Mouse (Mus musculus) limb, embryonic 11.5 days (tissue): ENCODE results near the gene Ppp3r2. TPM values are rescaled to one million over a fixed set of nuclear protein-coding genes. Genes with fewer than 3 reads are reported as not detected.

Experiments used
- ATAC-seq: fragments of 200-750 bp; cut with Nextera tagmentation; 2 replicates; pipeline ENCODE4 v1.8.0; 2017; ENCODE audit warnings: low read depth; ENCODE audit not compliant: insufficient number of reproducible peaks, low FRiP score, low TSS enrichment
- DNase-seq: peaks from one replicate; pipeline ENCODE4 v3.0.0-alpha.2; 2015; ENCODE audit warnings: low spot score
- H3K27ac ChIP-seq: fragments of 300-500 bp; sonication (generic); replicated peaks from 2 replicates; pipeline ENCODE4 v1.5.1; 2014; ENCODE audit warnings: low read depth, mild to moderate bottlenecking, low read length
- H3K27me3 ChIP-seq: fragments of 300-500 bp; sonication (generic); 2 replicates; pipeline ENCODE4 v1.6.1; 2014; ENCODE audit warnings: mild to moderate bottlenecking, low read length, mixed read lengths; ENCODE audit not compliant: control insufficient read depth, insufficient read depth
- H3K36me3 ChIP-seq: fragments of 300-500 bp; sonication (generic); 2 replicates; pipeline ENCODE4 v1.6.1; 2014; ENCODE audit warnings: mild to moderate bottlenecking, low read length, moderate library complexity, mixed read lengths; ENCODE audit not compliant: control insufficient read depth, insufficient read depth
- H3K4me1 ChIP-seq: fragments of 300-500 bp; sonication (generic); 2 replicates; pipeline ENCODE4 v1.6.1; 2014; ENCODE audit warnings: low read length, mixed read lengths; ENCODE audit not compliant: control insufficient read depth, insufficient read depth
- H3K4me2 ChIP-seq: fragments of 300-500 bp; sonication (generic); 2 replicates; pipeline ENCODE4 v1.6.1; 2014; ENCODE audit warnings: low read depth, mild to moderate bottlenecking, moderate library complexity; ENCODE audit not compliant: severe bottlenecking
- H3K4me3 ChIP-seq: fragments of 300-500 bp; sonication (generic); 2 replicates; pipeline ENCODE4 v1.5.1; 2014; ENCODE audit warnings: low read depth, low read length
- H3K9ac ChIP-seq: fragments of 300-500 bp; sonication (generic); 2 replicates; pipeline ENCODE4 v1.6.1; 2014; ENCODE audit warnings: mild to moderate bottlenecking, low read length
- H3K9me3 ChIP-seq: fragments of 300-500 bp; sonication (generic); 2 replicates; pipeline ENCODE4 v1.6.1; 2016; ENCODE audit warnings: low read length; ENCODE audit not compliant: control insufficient read depth
- WGBS: fragments of 180-500 bp; shearing (Covaris S2); extraction: QIAGEN DNeasy Blood & Tissue Kit; methylation state at CpG from one replicate; pipeline ENCODE4 v1.1.7; 2014; 5-methylcytosine and 5-hydroxymethylcytosine counted together
- polyA plus RNA-seq: library from polyadenylated mRNA; unstranded; fragments of >200 nt; fragmentation: Nextera tagmentation; extraction: Ambion mirVana; gene quantifications from 2 replicates; pipeline ENCODE4 v1.2.1, GENCODE M21; 2014

The Ppp3r2 gene
- polyA plus RNA-seq: 0.06 and 0.08 TPM in 2 replicates

DNA sequence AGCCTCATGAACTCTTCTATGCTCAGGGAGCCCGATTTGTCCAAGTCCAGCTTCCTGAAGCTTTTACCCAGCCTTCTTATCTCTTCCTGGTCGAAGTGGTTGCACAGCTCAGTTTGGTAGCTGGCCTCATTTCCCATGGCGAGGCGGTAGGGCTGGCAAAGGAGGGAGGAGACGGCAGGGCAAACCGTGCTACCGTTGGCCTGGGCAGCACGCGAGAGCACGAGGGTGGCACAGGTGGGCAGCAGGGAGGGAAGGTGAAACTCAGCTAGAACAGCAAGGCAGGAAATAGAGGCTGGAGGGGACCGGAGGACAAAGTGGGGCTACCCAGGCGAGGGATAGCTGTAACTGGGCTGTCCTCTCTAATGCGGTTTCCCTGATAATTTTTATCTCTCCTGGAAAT lies at the start of gene Ppp3r2:
Gene Ppp3r2, minus strand, starts transcription at position 213 of the 400 bp plus-strand sequence.
- Histone ChIP-seq H3K36me3 (no peaks in the 10 kb centered on the region), H3K9ac (no peak within 1 kb of the TSS), H3K27me3 (no peaks in the 10 kb centered on the region), H3K9me3 (no peaks in the 10 kb centered on the region), H3K4me2 (no peak within 1 kb of the TSS), H3K27ac (no peak within 1 kb of the TSS), H3K4me3 (no peak within 1 kb of the TSS), H3K4me1 (no peaks in the 10 kb centered on the region)
- no peak for DNase-seq
- no peak for ATAC-seq
- WGBS: 87% methylated on average over 13 of the region's 13 CpGs

GRCm38 (mm10) chr4:49729326-49729725 lies 47.5 kb upstream of the Ppp3r2 start:
- Histone ChIP-seq H3K4me3 (no peak overlapping the region), H3K27ac (no peak overlapping the region), H3K9ac (no peak overlapping the region), H3K27me3 (no peaks in the 10 kb centered on the region), H3K4me1 (no peaks in the 10 kb centered on the region), H3K9me3 (no peaks in the 10 kb centered on the region), H3K4me2 (no peak overlapping the region), H3K36me3 (no peaks in the 10 kb centered on the region)
- no peak for ATAC-seq
- WGBS: 75% methylated on average over 3 of the region's 3 CpGs
- no peak for DNase-seq

GRCm38 (mm10) chr4:49723908-49724307 lies 42.1 kb upstream of the Ppp3r2 start:
- H3K4me3 ChIP-seq: no peak overlapping the region
- H3K4me2 ChIP-seq: no peak overlapping the region
- DNase-seq: no peak
- no peaks in the 10 kb centered on the region for H3K9me3 ChIP-seq
- H3K9ac ChIP-seq: no peak overlapping the region
- 98% methylated on average over 2 of the region's 2 CpGs for WGBS
- no peaks in the 10 kb centered on the region for H3K27me3 ChIP-seq
- H3K36me3 ChIP-seq: no peaks in the 10 kb centered on the region
- no peak for ATAC-seq
- no peaks in the 10 kb centered on the region for H3K4me1 ChIP-seq
- H3K27ac ChIP-seq: no peak overlapping the region

GRCm38 (mm10) chr4:49691405-49692194 lies 9.8 kb upstream of the Ppp3r2 start:
- H3K9me3 ChIP-seq: no peaks in the 10 kb centered on the region
- no peaks in the 10 kb centered on the region for H3K36me3 ChIP-seq
- H3K4me3 ChIP-seq: no peak overlapping the region
- ATAC-seq (no peak), DNase-seq (no peak)
- H3K4me1 ChIP-seq: 0 out of 2 replicates have a peak, but pooled peaks cover 3% of the 10 kb centered on the region
- H3K27ac ChIP-seq: no peak overlapping the region
- H3K9ac ChIP-seq: no peak overlapping the region
- 75% methylated on average over 12 of the region's 12 CpGs for WGBS
- no peak overlapping the region for H3K4me2 ChIP-seq
- no peaks in the 10 kb centered on the region for H3K27me3 ChIP-seq

DNA sequence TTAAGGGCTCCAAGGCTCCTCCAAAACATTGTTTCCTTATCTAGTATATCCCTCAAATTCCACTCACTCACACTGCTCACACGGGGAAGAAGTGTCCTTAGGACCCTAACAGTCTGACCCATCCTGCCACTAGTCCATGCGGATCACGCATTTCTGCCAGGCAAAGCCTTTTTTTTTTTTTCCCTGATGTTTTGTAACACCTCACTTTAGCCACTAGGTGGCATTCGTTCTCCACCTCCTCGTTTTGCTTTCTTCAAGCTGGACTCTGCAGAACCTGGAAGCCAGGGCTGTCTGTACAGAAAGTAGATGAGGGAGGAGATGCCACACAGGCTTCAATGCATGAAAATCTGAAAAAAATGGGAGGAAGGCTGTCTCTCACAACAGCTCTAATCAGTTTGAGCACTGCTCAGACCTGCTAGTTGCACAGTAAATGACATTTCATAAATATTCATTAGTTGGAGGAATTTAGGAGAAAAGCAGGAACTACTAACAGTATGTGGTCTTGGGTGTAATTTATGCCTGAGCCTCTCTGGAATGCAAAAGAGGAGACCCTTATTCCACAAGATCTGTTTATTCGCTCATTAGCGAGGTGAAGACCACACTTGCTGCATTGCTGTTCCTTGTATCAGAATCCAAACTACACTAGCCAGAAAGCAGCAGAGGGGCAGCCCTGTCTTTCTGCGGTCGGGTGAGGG lies 6.9 kb upstream of the Ppp3r2 start:
- DNase-seq (peak; percentile 70), ATAC-seq (peak; percentile 81)
- H3K4me3 ChIP-seq: no peak overlapping the region
- no peaks in the 10 kb centered on the region for H3K9me3 ChIP-seq
- 0 out of 2 replicates have a peak, but pooled peaks cover 3% of the 10 kb centered on the region for H3K4me1 ChIP-seq
- 25% methylated on average over 9 of the region's 9 CpGs for whole genome bisulfite sequencing
- H3K9ac ChIP-seq: no peak overlapping the region
- no peaks in the 10 kb centered on the region for H3K36me3 ChIP-seq
- no peak overlapping the region for H3K27ac ChIP-seq
- H3K27me3 ChIP-seq: no peaks in the 10 kb centered on the region
- no peak overlapping the region for H3K4me2 ChIP-seq

DNA sequence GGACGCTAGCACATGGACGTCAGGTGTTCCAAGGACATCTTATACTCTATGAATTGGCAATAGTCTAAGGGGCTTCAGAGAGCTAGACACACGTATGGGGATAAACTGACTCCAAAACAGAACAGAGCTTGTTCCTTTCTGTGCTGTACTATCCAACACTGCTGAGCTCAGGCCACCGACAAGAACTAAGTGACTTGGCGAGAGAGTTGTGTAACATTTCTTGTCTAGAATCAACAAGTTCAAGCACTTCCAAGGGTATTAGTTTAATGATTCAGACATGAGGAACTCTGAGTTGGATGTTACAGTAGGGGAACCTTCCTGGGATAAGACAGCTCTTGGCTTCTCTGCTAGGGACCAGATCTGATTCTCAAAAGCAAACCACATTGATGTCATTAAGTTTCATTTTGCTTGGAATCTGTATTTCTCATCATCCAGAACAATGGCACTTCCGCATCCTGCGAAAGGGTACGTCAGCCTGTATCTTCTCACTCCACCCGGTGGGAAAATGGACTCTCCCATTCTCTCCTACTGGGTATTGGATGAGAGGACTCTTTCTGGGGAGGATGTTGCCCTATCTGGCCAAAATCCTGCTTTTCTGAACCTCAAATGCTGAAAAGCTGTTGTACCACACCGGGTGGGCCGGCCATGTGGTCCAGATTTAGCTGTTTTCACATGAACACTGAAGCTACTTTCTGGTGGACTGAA lies 1.5 kb downstream of the Ppp3r2 start:
- DNase-seq: no peak
- WGBS: 91% methylated on average over 11 of the region's 11 CpGs
- H3K4me2 ChIP-seq: no peak overlapping the region

DNA sequence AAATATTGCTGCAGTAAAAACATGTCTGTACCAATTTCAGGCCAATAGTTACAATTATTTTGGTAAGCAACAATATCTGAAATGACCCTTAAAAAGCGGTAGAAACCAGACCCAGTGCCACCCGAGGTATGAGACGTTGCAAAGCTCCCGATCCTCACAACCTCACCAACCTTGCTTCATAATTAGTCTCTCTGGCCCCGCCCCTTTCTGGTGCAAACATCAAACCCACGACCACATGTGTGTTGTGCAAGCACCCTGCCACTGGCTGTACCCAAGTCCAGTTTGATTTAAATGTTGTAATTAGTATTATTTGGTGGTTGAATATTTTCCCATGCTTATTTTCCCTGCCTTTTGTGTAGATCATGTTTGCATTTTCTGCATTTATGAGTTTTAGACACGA lies 5.0 kb downstream of the Ppp3r2 start:
- no peak overlapping the region for H3K27ac ChIP-seq

More for the DNA sequence above, 1.5 kb downstream of the Ppp3r2 start:
- Histone ChIP-seq H3K9me3 (no peaks in the 10 kb centered on the region), H3K4me3 (no peak overlapping the region), H3K4me1 (no peaks in the 10 kb centered on the region), H3K27ac (no peak overlapping the region), H3K9ac (no peak overlapping the region), H3K36me3 (no peaks in the 10 kb centered on the region), H3K27me3 (no peaks in the 10 kb centered on the region)
- no peak for ATAC-seq

DNA sequence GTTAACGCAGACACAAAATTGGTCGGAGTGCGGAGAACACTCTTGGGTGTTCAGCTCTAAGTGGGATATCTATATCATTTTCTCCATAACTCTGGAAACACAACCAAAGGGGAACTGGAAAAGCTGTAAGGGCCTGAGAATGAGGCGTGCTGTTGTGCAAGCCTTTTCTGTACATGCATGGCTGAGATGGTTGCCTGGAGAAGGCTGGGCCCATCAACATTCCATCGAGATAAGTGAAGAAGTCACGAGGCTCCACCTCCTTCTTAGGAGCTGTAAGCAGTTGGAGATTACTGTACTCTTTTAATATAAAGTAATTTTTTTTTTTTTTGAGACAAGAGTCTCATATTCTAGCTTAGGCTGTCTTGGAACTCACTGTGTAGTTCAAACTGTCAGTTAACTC lies 5.8 kb downstream of the Ppp3r2 start:
- Histone ChIP-seq H3K27me3 (no peaks in the 10 kb centered on the region), H3K9me3 (no peaks in the 10 kb centered on the region), H3K4me3 (no peak overlapping the region), H3K4me1 (no peaks in the 10 kb centered on the region), H3K36me3 (no peaks in the 10 kb centered on the region), H3K4me2 (no peak overlapping the region), H3K27ac (no peak overlapping the region), H3K9ac (no peak overlapping the region)
- 92% methylated on average over 6 of the region's 6 CpGs for WGBS
- no peak for DNase-seq
- no peak for ATAC-seq

More for the DNA sequence above, 5.0 kb downstream of the Ppp3r2 start:
- 63% methylated on average over 7 of the region's 7 CpGs for WGBS
- no peaks in the 10 kb centered on the region for H3K27me3 ChIP-seq
- H3K36me3 ChIP-seq: no peaks in the 10 kb centered on the region
- ATAC-seq (no peak), DNase-seq (no peak)
- no peak overlapping the region for H3K9ac ChIP-seq
- H3K4me3 ChIP-seq: no peak overlapping the region
- H3K9me3 ChIP-seq: no peaks in the 10 kb centered on the region
- H3K4me2 ChIP-seq: no peak overlapping the region
- H3K4me1 ChIP-seq: no peaks in the 10 kb centered on the region
